Mouse (Mus musculus): ENCODE data around the gene Defb19.

The Defb19 gene

GRCm38 (mm10) chr2:152586926-152587560 is 6.9 kb upstream of the Defb19 start:
- DNase-seq (ENCODE audit: low read depth, low spot score): peak; percentile 51

GRCm38 (mm10) chr2:152580612-152581011 is 500 bp upstream of the Defb19 start:
- no peak for DNase-seq (ENCODE audit: low read depth, low spot score)

GRCm38 (mm10) chr2:152573484-152573883 is 6.6 kb downstream of the Defb19 start:
- no peak for DNase-seq (ENCODE audit: low read depth, low spot score)

GRCm38 (mm10) chr2:152572114-152572794 is 7.9 kb downstream of the Defb19 start, which contains the start of gene Defb21:
TSS of gene Defb21 (plus strand) at chr2:152572744.
- DNase-seq (ENCODE audit: low read depth, low spot score): peak; percentile 52

GRCm38 (mm10) chr2:152570313-152570712 is 9.8 kb downstream of the Defb19 start:
- DNase-seq (ENCODE audit: low read depth, low spot score): no peak

GRCm38 (mm10) chr2:152569881-152570280 is 10.2 kb downstream of the Defb19 start:
- no peak for DNase-seq (ENCODE audit: low read depth, low spot score)

- DNase-seq (ENCODE audit: low read depth, low spot score): no peak
These were observed 11.1 kb downstream of the Defb19 start, which contains the start of gene Gm17416 for GRCm38 (mm10) chr2:152569038-152569437. TSS of gene Gm17416 (plus strand) at chr2:152569338.

GRCm38 (mm10) chr2:152556655-152557054 is 23.5 kb downstream of the Defb19 start:
- no peak for DNase-seq (ENCODE audit: low read depth, low spot score)

GRCm38 (mm10) chr2:152553774-152554423 is 26.2 kb downstream of the Defb19 start:
- peak; percentile 75 for DNase-seq (ENCODE audit: low read depth, low spot score)

GRCm38 (mm10) chr2:152548124-152548523 is 32.0 kb downstream of the Defb19 start:
- DNase-seq (ENCODE audit: low read depth, low spot score): no peak

- DNase-seq (ENCODE audit: low read depth, low spot score): peak; percentile 83
These were observed 35.4 kb downstream of the Defb19 start for GRCm38 (mm10) chr2:152544691-152545090.

- DNase-seq (ENCODE audit: low read depth, low spot score): no peak
These were observed 36.6 kb downstream of the Defb19 start for GRCm38 (mm10) chr2:152543478-152543877.

- peak; percentile 36 for DNase-seq (ENCODE audit: low read depth, low spot score)
These were observed 37.2 kb downstream of the Defb19 start for GRCm38 (mm10) chr2:152542897-152543296.

- no peak for DNase-seq (ENCODE audit: low read depth, low spot score)
These were observed 38.1 kb downstream of the Defb19 start for GRCm38 (mm10) chr2:152541979-152542378.

GRCm38 (mm10) chr2:152539944-152540710 is 40.0 kb downstream of the Defb19 start, which contains the start of gene Defb29:
TSS of gene Defb29 (minus strand) at chr2:152540098.
- peak; percentile 76 for DNase-seq (ENCODE audit: low read depth, low spot score)

Data from ES-CJ7 (cell line).